Mouse (Mus musculus) inflammation-experienced regulatory T-cells, adult 6 months (primary cell): Measurements from ENCODE around the gene Dimt1. TPM values are rescaled to one million over a fixed set of nuclear protein-coding genes. Genes with fewer than 3 reads are reported as not detected.
"Not testable (repeated sequence)": the region's sequence is repeated elsewhere in the genome, so short reads cannot be mapped to it uniquely, and the experiment has no call there.

Source experiments
- ATAC-seq: one replicate; pipeline ENCODE4 v1.8.0; 2017
- polyA plus RNA-seq, 3 experiments: library from polyadenylated mRNA; unstranded; fragments of 100-300 nt; shearing (Covaris generic); gene quantifications; one replicate each; pipeline ENCODE4 v1.2.1; 2017

Dimt1 gene
- polyA plus RNA-seq, 3 experiments from 2014 or later, result 25.0 to 31.0 (median 29.8) TPM

DNA sequence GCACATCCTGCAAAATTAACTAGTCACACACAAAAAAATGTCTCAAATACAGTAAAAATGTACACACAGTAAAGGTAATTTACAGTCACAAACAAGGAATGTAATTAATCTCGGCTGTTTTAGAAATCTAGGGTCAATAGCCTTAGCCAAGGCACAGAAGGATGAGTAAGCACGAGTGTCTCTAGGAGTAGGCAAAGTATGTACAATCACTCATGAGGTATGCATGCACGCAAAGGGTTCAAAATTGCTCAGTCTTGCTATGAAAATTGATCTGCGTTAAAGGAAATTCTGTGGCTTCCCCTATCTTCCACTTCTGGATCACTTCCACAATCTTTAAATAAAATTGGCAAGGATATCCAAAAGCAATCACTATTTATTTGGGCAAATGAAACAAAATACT lies 14.6 kb downstream of the Dimt1 start:
- ATAC-seq, result no peak

DNA sequence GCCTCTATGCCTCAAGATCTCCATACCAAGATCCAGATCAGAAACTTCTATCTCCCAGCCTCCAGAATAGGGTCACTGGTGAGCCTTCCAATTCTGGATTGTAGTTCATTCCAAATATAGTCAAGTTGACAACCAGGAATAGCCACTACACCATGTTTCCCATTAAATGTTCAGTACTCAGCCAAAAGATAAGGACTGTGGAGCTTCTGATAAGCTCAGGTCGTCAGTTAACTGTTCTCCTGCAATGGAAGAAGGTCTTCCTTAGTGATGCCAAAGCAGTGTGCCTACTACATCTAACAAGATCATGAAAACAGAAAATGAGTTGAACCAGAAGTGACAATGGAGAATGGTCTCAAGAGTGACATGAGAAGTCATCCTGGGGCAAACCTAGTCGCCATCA lies 50.0 kb downstream of the Dimt1 start:
- no peak for ATAC-seq

DNA sequence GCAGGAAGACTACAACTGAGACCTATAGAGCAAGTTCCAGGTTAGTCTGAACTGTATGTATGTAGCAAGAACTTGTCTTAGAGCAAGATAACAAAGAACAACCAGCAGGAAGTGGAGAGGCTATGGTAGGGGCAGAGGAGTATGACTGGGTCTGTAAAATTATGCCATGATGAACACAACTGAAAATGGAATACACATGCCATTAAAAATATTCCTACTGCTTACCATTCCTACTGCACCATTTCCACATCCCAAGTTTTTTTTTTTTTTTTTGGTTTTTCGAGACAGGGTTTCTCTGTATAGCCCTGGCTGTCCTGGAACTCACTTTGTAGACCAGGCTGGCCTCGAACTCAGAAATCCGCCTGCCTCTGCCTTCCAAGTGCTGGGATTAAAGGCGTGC lies 50.6 kb downstream of the Dimt1 start:
- ATAC-seq, result not testable (repeated sequence)

DNA sequence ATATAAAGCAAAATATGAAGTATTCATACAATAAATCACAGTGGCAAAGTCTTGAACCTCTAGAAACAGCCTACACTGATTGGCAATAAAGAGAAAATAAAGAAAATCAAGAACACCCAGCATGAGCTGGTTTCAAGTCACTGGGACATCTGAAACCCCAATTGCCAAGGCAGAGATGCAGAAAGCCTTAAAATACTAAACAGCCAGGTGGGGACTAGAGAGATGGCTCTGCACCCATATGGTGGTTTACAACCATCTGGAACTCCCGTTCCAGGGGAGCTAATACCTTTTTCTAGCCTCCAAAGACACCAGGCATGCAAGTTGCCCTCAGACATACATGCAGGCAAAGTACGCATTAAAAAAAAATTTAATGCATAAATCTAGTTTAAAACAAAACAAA lies 51.1 kb downstream of the Dimt1 start:
- no peak for ATAC-seq

DNA sequence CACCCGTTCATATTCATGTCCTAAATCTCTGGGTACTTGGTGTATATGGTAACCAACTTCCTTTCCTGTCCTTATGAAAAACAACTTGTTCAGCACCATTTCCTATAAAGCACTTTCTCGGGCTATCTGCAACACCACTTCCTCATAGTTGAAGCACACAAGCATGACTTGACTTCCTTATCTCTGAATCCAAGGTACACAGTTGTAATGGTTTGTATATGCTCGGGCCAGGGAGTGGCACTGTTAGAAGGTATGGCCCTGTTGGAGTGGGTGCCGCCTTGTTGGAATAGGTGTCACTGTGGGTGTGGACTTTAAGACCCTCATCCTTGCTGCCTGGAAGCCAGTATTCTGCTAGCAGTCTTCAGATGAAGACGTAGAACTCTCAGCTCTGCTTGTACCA lies 51.7 kb downstream of the Dimt1 start:
- ATAC-seq, result peak; percentile 83

DNA sequence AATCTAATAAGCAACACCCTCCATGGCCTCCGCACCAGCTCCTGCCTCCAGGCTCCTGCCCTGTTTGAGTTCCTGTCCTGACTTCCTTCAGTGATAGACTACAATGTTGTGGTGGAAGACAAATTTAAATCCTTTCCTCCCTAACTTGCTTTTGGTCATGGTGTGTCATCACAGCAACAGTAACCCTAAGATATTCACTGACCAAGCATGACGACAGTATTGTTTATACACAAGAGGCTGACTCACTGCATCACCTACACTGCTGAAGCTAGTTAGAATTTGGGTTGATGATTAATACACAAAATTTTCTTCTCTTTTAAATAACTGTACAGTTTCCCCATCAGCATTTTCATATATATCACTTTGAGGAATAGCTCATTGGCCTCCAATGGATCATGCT lies 56.3 kb downstream of the Dimt1 start:
- no peak for ATAC-seq

DNA sequence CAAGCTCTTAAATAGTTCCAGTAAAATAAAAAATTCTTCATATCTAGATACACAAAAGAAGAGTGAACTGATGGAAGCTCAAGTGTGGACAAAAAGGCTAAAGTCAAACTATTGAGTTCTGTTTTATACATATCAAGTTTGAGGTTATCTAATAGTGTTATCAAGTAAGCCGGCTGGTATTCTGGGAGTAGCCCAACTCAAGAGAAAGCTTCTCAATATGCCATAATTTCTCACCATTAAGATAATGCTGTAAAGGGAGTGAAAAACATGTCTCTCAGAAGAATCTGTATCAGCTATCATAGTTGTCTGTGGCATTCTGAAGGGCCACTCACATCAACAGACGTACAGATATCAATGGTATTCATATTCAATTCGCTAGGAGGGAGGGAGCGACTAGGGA lies 61.2 kb downstream of the Dimt1 start:
- ATAC-seq, result no peak

Other genes starting within 250 kb of the Dimt1 start
- 10 to 100 TPM; 24.8 to 35.1 (median 34.1) TPM for gene Ipo11, start 10.2 kb upstream of the Dimt1 start, polyA plus RNA-seq
- gene Kif2a, start 75.0 kb downstream of the Dimt1 start, polyA plus RNA-seq, result 10 to 100 TPM; 14.7 to 20.8 (median 15.7) TPM